Mouse (Mus musculus) neural tube, embryonic 15.5 days (tissue): ENCODE measurements around the gene Mcub. TPM values are rescaled to one million over a fixed set of nuclear protein-coding genes. Genes with fewer than 3 reads are reported as not detected.

Source experiments
- ATAC-seq: fragments of 200-750 bp; cut with Nextera tagmentation; 2 replicates; pipeline ENCODE4 v1.8.0; 2017; ENCODE audit warnings: mild to moderate bottlenecking, moderate TSS enrichment, moderate library complexity; ENCODE audit not compliant: low FRiP score
- H3K27ac ChIP-seq: fragments of 300-500 bp; sonication (generic); replicated peaks from 2 replicates; pipeline ENCODE4 v1.5.1; 2015; ENCODE audit warnings: mild to moderate bottlenecking, inconsistent platforms
- H3K27me3 ChIP-seq: fragments of 300-500 bp; sonication (generic); replicated peaks from 2 replicates; pipeline ENCODE4 v1.6.1; 2015; ENCODE audit warnings: inconsistent platforms
- H3K36me3 ChIP-seq: fragments of 300-500 bp; sonication (generic); 2 replicates; pipeline ENCODE4 v1.6.1; 2015; ENCODE audit warnings: inconsistent platforms
- H3K4me1 ChIP-seq: fragments of 300-500 bp; sonication (generic); 2 replicates; pipeline ENCODE4 v1.6.1; 2015; ENCODE audit warnings: inconsistent platforms
- H3K4me2 ChIP-seq: fragments of 300-500 bp; sonication (generic); 2 replicates; pipeline ENCODE4 v1.6.1; 2015; ENCODE audit warnings: inconsistent platforms, mild to moderate bottlenecking, moderate library complexity
- H3K4me3 ChIP-seq: fragments of 300-500 bp; sonication (generic); replicated peaks from 2 replicates; pipeline ENCODE4 v1.5.1; 2015; ENCODE audit warnings: mild to moderate bottlenecking, inconsistent platforms
- H3K9ac ChIP-seq: fragments of 300-500 bp; sonication (generic); replicated peaks from 2 replicates; pipeline ENCODE4 v1.6.1; 2015; ENCODE audit warnings: mild to moderate bottlenecking, inconsistent platforms
- H3K9me3 ChIP-seq: fragments of 300-500 bp; sonication (generic); replicated peaks from 2 replicates; pipeline ENCODE4 v1.6.1; 2016; ENCODE audit warnings: inconsistent platforms
- WGBS: fragments of 180-500 bp; shearing (Covaris S2); methylation state at CpG from one replicate; pipeline ENCODE4 v1.1.7; 2015; ENCODE audit warnings: mixed read lengths; 5-methylcytosine and 5-hydroxymethylcytosine counted together
- polyA plus RNA-seq: library from polyadenylated mRNA; unstranded; fragments of >200 nt; fragmentation: Nextera tagmentation; extraction: Ambion mirVana; gene quantifications from 2 replicates; pipeline ENCODE4 v1.2.1, GENCODE M21; 2015

Gene Mcub
- polyA plus RNA-seq, 1 experiment from 2014 or later = 8.2 TPM

DNA sequence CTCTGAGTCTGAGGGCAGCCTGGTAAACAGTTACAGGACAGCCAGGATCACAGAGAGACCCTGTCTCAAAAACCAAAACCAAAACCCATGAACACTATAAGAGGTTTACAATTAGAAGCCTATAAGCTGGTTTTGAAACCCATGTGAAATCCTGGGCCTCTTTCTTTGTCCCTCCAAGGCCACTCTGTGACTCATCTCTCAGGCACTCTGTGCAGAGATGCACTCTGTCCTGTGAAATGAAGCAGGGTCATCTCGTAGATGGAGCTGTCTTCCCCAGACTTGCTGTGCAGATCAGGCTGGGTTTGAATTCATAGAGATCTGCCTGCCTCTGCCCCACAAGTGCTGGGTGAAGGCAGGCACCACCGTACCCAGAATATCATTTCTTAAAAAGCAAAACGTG lies 52.6 kb downstream of the Mcub start:
- Histone ChIP-seq H3K36me3 (peaks cover 4% of the 10 kb centered on the region; the same call in 1 of the 2 replicates), H3K27ac (no peak overlapping the region), H3K27me3 (no peaks in the 10 kb centered on the region), H3K4me1 (no peaks in the 10 kb centered on the region), H3K4me3 (no peak overlapping the region), H3K9me3 (no peaks in the 10 kb centered on the region), H3K4me2 (no peak overlapping the region), H3K9ac (no peak overlapping the region)
- ATAC-seq = no peak
- whole genome bisulfite sequencing = 86% methylated on average over 3 of the region's 3 CpGs

DNA sequence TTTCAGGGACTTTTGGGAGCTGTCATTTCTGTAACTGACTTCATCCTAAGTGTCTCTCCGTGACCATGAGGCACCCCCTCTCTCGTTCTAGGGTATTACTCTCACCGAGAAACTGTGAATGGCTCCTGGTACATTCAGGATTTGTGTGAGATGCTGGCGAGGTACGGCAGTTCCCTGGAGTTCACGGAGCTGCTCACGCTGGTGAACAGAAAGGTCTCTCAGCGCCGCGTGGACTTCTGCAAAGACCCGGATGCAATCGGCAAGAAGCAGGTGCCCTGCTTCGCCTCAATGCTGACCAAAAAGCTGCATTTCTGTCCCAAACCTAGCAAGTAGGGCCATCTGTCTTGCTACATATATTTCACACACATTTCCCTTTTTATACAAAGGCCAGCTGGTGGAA lies 56.8 kb downstream of the Mcub start:
- Histone ChIP-seq H3K9me3 (no peaks in the 10 kb centered on the region), H3K4me3 (no peak overlapping the region), H3K4me1 (no peaks in the 10 kb centered on the region), H3K27me3 (no peaks in the 10 kb centered on the region), H3K27ac (no peak overlapping the region), H3K36me3 (peaks cover 14% of the 10 kb centered on the region), H3K9ac (no peak overlapping the region), H3K4me2 (no peak overlapping the region)
- no peak for ATAC-seq
- 94% methylated on average over 13 of the region's 13 CpGs for WGBS

DNA sequence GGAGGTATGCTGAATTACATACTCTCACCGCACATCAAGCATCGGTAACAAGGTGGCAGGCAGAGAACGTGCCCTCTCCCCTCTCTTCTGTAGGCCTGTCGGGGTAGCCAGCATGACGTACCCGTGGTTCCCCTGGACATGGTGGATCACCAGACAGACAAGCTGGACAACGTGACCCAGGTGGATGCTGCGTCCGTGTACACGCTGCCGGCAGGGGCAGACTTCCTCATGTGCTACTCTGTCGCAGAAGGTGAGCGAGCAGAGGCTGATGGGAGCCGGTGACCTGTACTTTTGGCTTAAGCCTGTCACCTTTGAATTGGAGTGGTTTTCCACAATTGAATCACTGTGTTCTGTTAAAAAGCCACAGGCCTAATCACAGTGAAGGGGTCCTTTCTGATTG lies 58.0 kb downstream of the Mcub start:
- Histone ChIP-seq H3K4me1 (no peaks in the 10 kb centered on the region), H3K36me3 (peaks cover 14% of the 10 kb centered on the region), H3K9ac (no peak overlapping the region), H3K4me3 (no peak overlapping the region), H3K27me3 (no peaks in the 10 kb centered on the region), H3K9me3 (no peaks in the 10 kb centered on the region), H3K27ac (no peak overlapping the region), H3K4me2 (no peak overlapping the region)
- ATAC-seq = no peak
- WGBS = 95% methylated on average over 14 of the region's 14 CpGs

DNA sequence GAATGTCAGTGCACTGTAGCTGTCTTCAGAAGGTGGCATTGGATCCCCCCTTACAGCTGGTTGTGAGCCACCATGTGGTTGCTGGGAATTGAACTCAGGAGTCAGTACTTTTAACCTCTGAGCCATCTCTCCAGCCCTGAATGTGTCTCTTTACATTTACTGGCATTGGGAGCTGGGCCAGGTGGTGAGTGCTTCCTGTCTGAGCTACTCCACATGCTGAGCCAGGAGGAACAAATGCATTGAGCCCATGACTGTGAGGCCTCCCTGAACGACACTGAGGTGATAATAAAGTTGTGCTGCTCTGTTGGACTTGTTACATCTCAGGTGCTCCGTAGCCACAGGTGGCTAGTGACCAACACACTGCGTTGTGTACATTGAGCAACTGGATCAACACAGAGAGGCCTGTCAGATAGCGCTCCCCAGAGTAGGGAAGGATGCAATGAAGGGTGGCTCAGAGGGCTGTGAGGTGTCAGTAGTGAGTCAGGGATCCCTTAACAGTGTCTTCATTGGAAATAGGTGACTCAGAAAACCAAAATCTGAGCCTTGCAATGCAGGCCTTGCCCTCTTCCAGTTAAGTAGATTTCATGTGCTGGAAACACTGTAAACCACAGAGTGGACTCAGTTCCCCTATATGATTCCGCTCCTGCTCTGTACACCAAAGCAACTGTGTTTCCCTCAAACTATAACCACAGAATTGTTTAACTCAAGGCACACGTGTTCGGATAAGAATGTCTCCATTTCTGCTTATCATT lies 65.4 kb downstream of the Mcub start:
- no peak overlapping the region for H3K27ac ChIP-seq
- no peak overlapping the region for H3K4me2 ChIP-seq
- H3K4me3 ChIP-seq = no peak overlapping the region
- peaks cover 15% of the 10 kb centered on the region for H3K4me1 ChIP-seq
- H3K9me3 ChIP-seq = no peaks in the 10 kb centered on the region
- 88% methylated on average over 7 of the region's 7 CpGs for WGBS
- peaks cover 4% of the 10 kb centered on the region for H3K36me3 ChIP-seq
- H3K9ac ChIP-seq = no peak overlapping the region
- H3K27me3 ChIP-seq = no peaks in the 10 kb centered on the region
- no peak for ATAC-seq

DNA sequence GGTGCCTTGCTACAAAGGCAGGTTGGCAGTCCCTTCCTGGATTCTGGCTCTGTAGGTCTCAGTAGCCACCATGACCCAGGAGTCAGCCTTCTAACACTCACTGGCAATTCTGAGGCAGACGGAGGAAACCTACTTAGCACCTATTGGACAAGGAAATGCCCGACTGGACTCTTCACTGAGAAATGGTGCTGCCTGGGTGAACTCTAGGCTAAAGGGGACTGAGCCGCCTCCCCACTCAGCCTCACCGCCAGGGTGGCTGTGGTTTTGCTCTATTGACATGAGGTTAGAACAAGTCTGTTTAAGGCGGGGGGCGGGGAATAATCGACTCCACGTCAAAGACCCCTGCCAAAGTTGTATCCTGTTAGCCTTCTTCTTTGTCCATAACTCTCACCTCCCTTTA lies 66.1 kb downstream of the Mcub start:
- Histone ChIP-seq H3K9ac (no peak overlapping the region), H3K27ac (no peak overlapping the region), H3K36me3 (no peaks in the 10 kb centered on the region), H3K4me3 (no peak overlapping the region), H3K4me2 (no peak overlapping the region), H3K4me1 (peaks cover 15% of the 10 kb centered on the region), H3K9me3 (no peaks in the 10 kb centered on the region), H3K27me3 (no peaks in the 10 kb centered on the region)
- 87% methylated on average over 8 of the region's 8 CpGs for WGBS
- no peak for ATAC-seq

DNA sequence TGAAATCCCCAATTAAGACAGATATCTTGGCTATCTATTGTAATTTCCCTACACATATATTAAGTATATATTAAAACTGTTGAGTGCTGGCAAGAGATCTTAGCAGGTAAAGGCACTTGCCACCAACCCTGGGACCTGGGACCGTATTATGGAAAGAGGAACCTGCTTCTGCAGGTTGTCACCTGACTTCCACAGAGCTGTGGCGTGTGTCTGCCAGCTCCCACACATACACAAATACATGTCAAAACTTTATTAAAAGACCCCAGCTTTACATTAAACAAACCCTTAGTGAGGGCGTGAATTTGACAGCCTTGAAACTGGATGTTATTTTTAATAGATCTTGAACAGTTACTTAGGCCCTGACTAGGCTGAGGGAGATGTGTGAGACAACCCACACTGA lies 66.6 kb downstream of the Mcub start:
- Histone ChIP-seq H3K9me3 (no peaks in the 10 kb centered on the region), H3K4me1 (peaks cover 15% of the 10 kb centered on the region), H3K4me2 (no peak overlapping the region), H3K27ac (no peak overlapping the region), H3K27me3 (no peaks in the 10 kb centered on the region), H3K36me3 (no peaks in the 10 kb centered on the region), H3K4me3 (no peak overlapping the region), H3K9ac (no peak overlapping the region)
- 93% methylated on average over 3 of the region's 3 CpGs for WGBS
- ATAC-seq = no peak

DNA sequence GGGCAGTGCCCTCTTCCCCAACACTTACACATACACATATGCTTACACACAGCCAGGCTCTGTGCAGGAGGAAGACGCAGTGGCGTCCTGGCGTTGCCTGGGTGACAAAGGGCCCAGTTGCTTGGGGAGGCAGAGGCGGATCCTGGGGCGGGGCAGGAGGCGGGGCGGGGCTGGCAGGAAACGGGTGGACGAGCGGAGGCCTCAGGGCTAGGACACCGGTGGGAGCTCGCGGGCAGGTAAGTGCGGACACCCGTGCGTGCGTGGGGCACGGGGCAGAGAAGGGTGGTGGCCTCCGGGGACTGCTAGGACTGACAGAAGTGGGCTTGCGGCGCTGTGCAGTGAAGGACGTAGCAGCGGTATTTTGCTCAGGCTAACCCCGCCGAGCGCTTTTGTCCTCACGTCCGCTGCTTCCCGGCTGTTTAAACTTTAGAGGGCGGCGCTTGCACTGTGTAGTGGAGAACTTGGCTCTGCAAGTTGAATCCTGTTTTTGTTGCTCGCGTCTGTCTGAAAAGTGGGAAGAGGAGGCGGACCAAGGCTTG lies 68.7 kb downstream of the Mcub start, which contains the start of gene Casp6:
Casp6 (plus strand) TSS at position 155 of the 539 bp plus-strand sequence.
- Histone ChIP-seq H3K27me3 (no peaks in the 10 kb centered on the region), H3K9me3 (no peaks in the 10 kb centered on the region), H3K27ac (0 out of 2 replicates have a peak within 1 kb of the TSS, but pooled peaks have one; percentile 37), H3K4me3 (peak within 1 kb of the TSS; percentile 56), H3K36me3 (no peaks in the 10 kb centered on the region), H3K9ac (peak within 1 kb of the TSS; percentile 48), H3K4me2 (peak within 1 kb of the TSS; percentile 82), H3K4me1 (peaks cover 15% of the 10 kb centered on the region)
- 0% methylated on average over 34 of the region's 34 CpGs for WGBS
- ATAC-seq = peak; percentile 91

DNA sequence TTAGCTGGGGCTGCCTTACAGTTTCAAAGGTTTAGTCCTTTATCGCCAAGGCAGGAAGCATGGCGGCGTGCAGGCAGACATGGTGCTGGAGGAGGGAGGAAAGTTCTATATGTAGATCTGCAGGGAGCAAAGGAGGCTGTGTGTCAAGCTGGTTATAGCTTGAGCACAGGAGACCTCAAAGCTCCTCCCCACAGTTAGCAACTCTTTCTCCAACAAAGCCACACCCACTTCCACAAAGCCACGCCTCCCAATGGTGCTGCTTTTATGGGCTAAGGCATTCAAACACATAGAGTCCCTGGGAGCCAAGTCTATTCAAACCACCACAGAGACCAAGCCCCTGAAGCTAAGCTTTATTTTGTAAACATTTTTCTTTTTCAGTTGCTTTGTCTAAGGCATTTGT lies 71.1 kb downstream of the Mcub start:
- WGBS = 63% methylated on average over 4 of the region's 4 CpGs
- Histone ChIP-seq H3K27ac (no peak overlapping the region), H3K4me3 (no peak overlapping the region), H3K4me2 (no peak overlapping the region), H3K27me3 (no peaks in the 10 kb centered on the region), H3K9me3 (no peaks in the 10 kb centered on the region), H3K9ac (no peak overlapping the region), H3K4me1 (peaks cover 15% of the 10 kb centered on the region), H3K36me3 (peaks cover 9% of the 10 kb centered on the region; the same call in 1 of the 2 replicates)
- ATAC-seq = no peak

DNA sequence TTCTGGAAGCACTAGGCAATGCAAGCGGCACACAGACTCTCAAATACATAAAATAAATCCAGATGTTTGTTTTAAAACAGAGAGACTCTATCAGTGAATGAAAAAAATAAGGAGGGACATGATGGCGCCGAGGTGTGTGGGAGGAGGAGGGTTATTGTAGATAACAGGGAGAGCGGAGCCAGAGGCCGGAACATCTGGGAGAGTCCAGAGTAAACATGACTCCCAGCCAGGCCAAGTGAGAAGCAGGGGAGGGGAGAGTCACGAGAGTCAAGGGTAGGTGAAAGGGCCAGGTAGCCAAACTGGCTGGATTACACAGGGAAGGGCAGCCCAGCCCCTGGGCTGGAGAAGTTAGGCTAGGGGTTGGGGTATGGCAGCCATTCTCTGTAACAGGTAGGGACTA lies 73.4 kb downstream of the Mcub start:
- no peaks in the 10 kb centered on the region for H3K27me3 ChIP-seq
- H3K4me2 ChIP-seq = no peak overlapping the region
- 83% methylated on average over 6 of the region's 6 CpGs for WGBS
- H3K9ac ChIP-seq = no peak overlapping the region
- H3K27ac ChIP-seq = no peak overlapping the region
- H3K36me3 ChIP-seq = peaks cover 28% of the 10 kb centered on the region; the same call in 1 of the 2 replicates
- H3K4me3 ChIP-seq = no peak overlapping the region
- H3K9me3 ChIP-seq = no peaks in the 10 kb centered on the region
- peaks cover 8% of the 10 kb centered on the region for H3K4me1 ChIP-seq
- no peak for ATAC-seq

DNA sequence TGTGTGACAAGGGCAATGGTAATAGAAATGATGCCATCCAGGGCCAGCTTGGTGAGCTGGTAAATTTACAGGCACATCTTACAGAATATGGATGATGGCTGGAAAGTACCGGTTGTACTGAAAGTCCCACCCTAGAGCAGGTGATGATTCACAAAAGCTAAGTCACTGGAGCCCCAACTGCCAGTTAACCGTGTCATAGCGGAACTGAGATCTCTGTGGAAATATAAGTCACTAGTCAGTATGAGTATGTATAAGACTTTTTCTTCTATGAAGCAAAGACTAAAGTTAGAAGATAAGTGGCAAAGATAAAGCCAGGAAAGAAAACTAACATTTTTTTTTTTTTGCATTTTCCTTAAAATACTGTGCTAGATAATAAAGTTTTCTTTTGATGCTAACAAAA lies 76.9 kb downstream of the Mcub start:
- Histone ChIP-seq H3K9ac (no peak overlapping the region), H3K27ac (no peak overlapping the region), H3K27me3 (no peaks in the 10 kb centered on the region), H3K4me3 (no peak overlapping the region), H3K36me3 (peaks cover 41% of the 10 kb centered on the region), H3K9me3 (no peaks in the 10 kb centered on the region), H3K4me1 (no peaks in the 10 kb centered on the region), H3K4me2 (no peak overlapping the region)
- ATAC-seq = no peak
- WGBS = 93% methylated on average over 3 of the region's 3 CpGs

DNA sequence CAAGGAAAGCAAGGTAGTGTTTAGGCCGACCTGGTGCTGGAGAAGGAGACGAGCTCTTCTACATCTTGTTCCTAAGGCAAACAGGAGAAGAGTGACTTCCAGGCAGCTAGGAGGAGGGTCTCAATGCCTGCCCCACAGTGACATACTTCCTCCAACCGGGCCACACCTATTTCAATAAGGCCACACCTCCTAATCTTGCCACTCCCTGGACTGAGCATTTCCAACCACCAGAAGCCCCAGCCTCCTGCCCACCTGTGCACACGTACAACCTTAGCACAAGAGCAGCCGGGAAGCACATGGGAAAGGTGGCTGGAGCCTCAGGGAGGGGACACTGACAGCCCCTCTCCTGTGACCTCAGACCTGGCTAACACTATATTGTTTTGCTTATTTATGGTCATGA lies 78.0 kb downstream of the Mcub start:
- no peaks in the 10 kb centered on the region for H3K9me3 ChIP-seq
- no peak overlapping the region for H3K9ac ChIP-seq

DNA sequence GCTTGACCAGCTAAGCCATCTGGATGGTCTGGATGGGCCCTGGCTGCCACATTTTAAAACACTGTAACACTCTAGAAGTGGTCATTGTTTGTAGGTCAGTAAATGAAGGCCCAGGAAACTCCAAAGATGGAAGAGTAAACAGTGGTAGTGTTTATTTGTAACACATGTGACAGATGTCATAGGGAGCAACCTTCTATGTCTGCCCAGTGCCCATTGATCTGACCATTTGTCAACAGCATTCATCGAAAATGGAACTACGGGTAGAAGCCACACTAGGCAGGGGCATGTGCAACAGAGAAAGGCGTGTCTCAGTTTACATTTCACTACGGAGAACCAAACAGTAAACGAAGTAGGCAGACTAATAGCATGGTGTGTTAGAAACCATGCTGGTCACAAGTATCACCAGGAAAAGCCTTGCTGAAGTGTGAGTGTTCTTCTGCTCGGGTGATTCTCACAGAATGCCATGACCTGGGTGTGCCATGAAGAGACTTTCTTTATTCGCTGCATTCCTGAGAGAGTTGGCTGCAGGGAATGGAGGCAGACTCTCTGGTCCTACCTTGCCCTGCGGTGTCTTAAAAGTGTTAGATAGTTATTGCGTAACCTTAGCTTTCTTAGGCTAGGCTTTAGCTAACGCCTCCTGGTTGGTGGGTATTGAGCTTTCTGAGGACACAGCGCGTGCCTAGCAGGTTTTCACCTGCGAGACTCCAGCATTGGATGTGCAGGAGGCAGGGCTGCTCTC lies 82.1 kb downstream of the Mcub start:
- Histone ChIP-seq H3K4me2 (no peak overlapping the region), H3K9ac (no peak overlapping the region), H3K36me3 (peaks cover 26% of the 10 kb centered on the region), H3K4me1 (no peaks in the 10 kb centered on the region), H3K9me3 (no peaks in the 10 kb centered on the region), H3K27ac (no peak overlapping the region), H3K27me3 (no peaks in the 10 kb centered on the region), H3K4me3 (no peak overlapping the region)
- no peak for ATAC-seq
- WGBS = 91% methylated on average over 13 of the region's 13 CpGs

More for the DNA sequence above, 78.0 kb downstream of the Mcub start:
- Histone ChIP-seq H3K4me2 (no peak overlapping the region), H3K4me3 (no peak overlapping the region), H3K27ac (no peak overlapping the region), H3K36me3 (peaks cover 41% of the 10 kb centered on the region), H3K4me1 (no peaks in the 10 kb centered on the region), H3K27me3 (no peaks in the 10 kb centered on the region)
- no peak for ATAC-seq
- WGBS = 89% methylated on average over 5 of the region's 5 CpGs
